Mouse (Mus musculus) heart, adult 2 months (tissue): Measurements from ENCODE around the gene Rgs2. TPM values are rescaled to one million over a fixed set of nuclear protein-coding genes. Genes with fewer than 3 reads are reported as not detected.

ENCODE experiments used
- DNase-seq, 2 experiments: peaks; one replicate each; pipeline ENCODE4 v3.0.0; 2021
- H3K27ac ChIP-seq: fragments of 200-600 bp; 2 replicates; pipeline ENCODE4 v1.8.1; 2022
- H3K27me3 ChIP-seq: fragments of 200-500 bp; 2 replicates; pipeline ENCODE4 v1.6.1; 2012; ENCODE audit warnings: mild to moderate bottlenecking, low read length, inconsistent platforms, mixed read lengths; ENCODE audit not compliant: control insufficient read depth, insufficient read depth
- H3K36me3 ChIP-seq: fragments of 200-500 bp; 2 replicates; pipeline ENCODE4 v1.6.1; 2012; ENCODE audit warnings: low read length, inconsistent platforms; ENCODE audit not compliant: control insufficient read depth, insufficient read depth
- H3K4me1 ChIP-seq: fragments of 200-500 bp; 2 replicates; pipeline ENCODE4 v1.6.1; 2011; ENCODE audit warnings: low read length; ENCODE audit not compliant: control insufficient read depth, insufficient read depth
- H3K4me3 ChIP-seq: fragments of 200-600 bp; 2 replicates; pipeline ENCODE4 v1.8.1; 2022
- H3K79me2 ChIP-seq: fragments of 200-500 bp; replicated peaks from 2 replicates; pipeline ENCODE4 v1.6.1; 2012; ENCODE audit warnings: mild to moderate bottlenecking, inconsistent platforms, low read length, moderate library complexity, mixed read lengths; ENCODE audit not compliant: control insufficient read depth, insufficient read depth
- H3K9ac ChIP-seq: fragments of 200-500 bp; 2 replicates; pipeline ENCODE4 v1.6.1; 2012; ENCODE audit warnings: low read depth, mild to moderate bottlenecking, control low read depth, inconsistent platforms, low read length, mixed read lengths
- CTCF ChIP-seq: fragments of 200-600 bp; IDR thresholded peaks from 2 replicates; pipeline ENCODE4 v1.8.1; 2022; ENCODE audit warnings: antibody characterized with exemption, mild to moderate bottlenecking, moderate library complexity
- EP300 ChIP-seq: fragments of 200-500 bp; IDR thresholded peaks from 2 replicates; pipeline ENCODE4 v1.6.1; 2011; ENCODE audit warnings: low read depth, low read length, control low read depth; ENCODE audit not compliant: insufficient read depth
- POLR2A ChIP-seq: fragments of 200-500 bp; IDR thresholded peaks from 2 replicates; pipeline ENCODE4 v1.6.1; 2011; ENCODE audit warnings: mild to moderate bottlenecking, low read depth, low read length, control low read depth; ENCODE audit not compliant: insufficient read depth
- WGBS: fragments of 180-500 bp; shearing (Covaris S2); methylation state at CpG from one replicate; pipeline ENCODE4 v1.1.7; 2018; 5-methylcytosine and 5-hydroxymethylcytosine counted together
- intact Hi-C: fragments of 180-260 bp; cut with DNase I; formaldehyde crosslinking; loops from one replicate; pipeline ENCODE4 v1.15.1; 2025
- polyA plus RNA-seq: library from polyadenylated mRNA; depleted of rRNA; stranded (reverse); fragments of >200 nt; gene quantifications from 2 replicates; pipeline ENCODE4 v1.2.3, GENCODE M21; 2012
- total RNA-seq, 2 experiments: library from RNA; stranded (reverse); gene quantifications; 2 replicates each; pipeline ENCODE4 v1.2.3; 2021

The Rgs2 gene
- total and polyA plus RNA-seq, 3 experiments = 7.7 to 59.2 (median 43.7) TPM

GRCm38 (mm10) chr1:143992528-143992927 lies 11.4 kb downstream of the Rgs2 start:
- Histone ChIP-seq H3K4me3 (no peak overlapping the region), H3K36me3 (no peaks in the 10 kb centered on the region), H3K27ac (no peak overlapping the region), H3K9ac (no peak overlapping the region), H3K4me1 (no peaks in the 10 kb centered on the region), H3K27me3 (no peaks in the 10 kb centered on the region), H3K79me2 (no peaks in the 10 kb centered on the region)
- DNase-seq = no peak
- 77% methylated on average over 2 of the region's 2 CpGs for WGBS
- TF ChIP-seq POLR2A (no peak), CTCF (no peak), EP300 (no peak)
- intact Hi-C loops = no loop called here

- intact Hi-C loops = no loop called here
- Histone ChIP-seq H3K36me3 (no peaks in the 10 kb centered on the region), H3K79me2 (no peaks in the 10 kb centered on the region), H3K27me3 (no peaks in the 10 kb centered on the region), H3K9ac (no peak overlapping the region), H3K27ac (no peak overlapping the region), H3K4me3 (no peak overlapping the region), H3K4me1 (no peaks in the 10 kb centered on the region)
- no peak for DNase-seq
- 39% methylated on average over 5 of the region's 5 CpGs for WGBS
- TF ChIP-seq POLR2A (no peak), EP300 (no peak)
Measured at GRCm38 (mm10) chr1:143990263-143990662, 13.7 kb downstream of the Rgs2 start.

- Histone ChIP-seq H3K27me3 (no peaks in the 10 kb centered on the region), H3K27ac (no peak overlapping the region), H3K4me1 (no peaks in the 10 kb centered on the region), H3K4me3 (no peak overlapping the region), H3K9ac (no peak overlapping the region), H3K36me3 (no peaks in the 10 kb centered on the region), H3K79me2 (no peaks in the 10 kb centered on the region)
- no peak for TF ChIP-seq EP300
- TF ChIP-seq CTCF = no peak
- TF ChIP-seq POLR2A = no peak
- intact Hi-C loops = no loop called here
- 35% methylated on average over 5 of the region's 5 CpGs for WGBS
- no peak for DNase-seq
Measured at GRCm38 (mm10) chr1:143989773-143990172, 14.2 kb downstream of the Rgs2 start.

GRCm38 (mm10) chr1:143988756-143989155 lies 15.2 kb downstream of the Rgs2 start:
- no peak for DNase-seq
- no peak overlapping the region for H3K9ac ChIP-seq
- H3K27ac ChIP-seq = no peak overlapping the region
- no peak overlapping the region for H3K4me3 ChIP-seq
- TF ChIP-seq CTCF (no peak), EP300 (no peak), POLR2A (no peak)
- 50% methylated on average over 6 of the region's 6 CpGs for WGBS
- no peaks in the 10 kb centered on the region for H3K27me3 ChIP-seq
- no peaks in the 10 kb centered on the region for H3K4me1 ChIP-seq
- no peaks in the 10 kb centered on the region for H3K79me2 ChIP-seq
- intact Hi-C loops = no loop called here
- H3K36me3 ChIP-seq = no peaks in the 10 kb centered on the region

GRCm38 (mm10) chr1:143984988-143985625 lies 18.9 kb downstream of the Rgs2 start:
- intact Hi-C loops = no loop called here
- Histone ChIP-seq H3K4me3 (no peak overlapping the region), H3K27me3 (no peaks in the 10 kb centered on the region), H3K36me3 (no peaks in the 10 kb centered on the region), H3K9ac (no peak overlapping the region), H3K79me2 (no peaks in the 10 kb centered on the region), H3K4me1 (peaks cover 1% of the 10 kb centered on the region), H3K27ac (no peak overlapping the region)
- 79% methylated on average over 6 of the region's 6 CpGs for WGBS
- no peak for DNase-seq
- no peak for TF ChIP-seq CTCF

- Histone ChIP-seq H3K4me1 (peaks cover 1% of the 10 kb centered on the region), H3K9ac (no peak overlapping the region), H3K27ac (no peak overlapping the region), H3K27me3 (no peaks in the 10 kb centered on the region), H3K4me3 (no peak overlapping the region), H3K79me2 (no peaks in the 10 kb centered on the region), H3K36me3 (no peaks in the 10 kb centered on the region)
- intact Hi-C loops = no loop called here
- no peak for TF ChIP-seq EP300
- no peak for TF ChIP-seq CTCF
- TF ChIP-seq POLR2A = no peak
- WGBS = 67% methylated on average over 3 of the region's 3 CpGs
- DNase-seq = no peak
Measured at GRCm38 (mm10) chr1:143982765-143983312, 21.1 kb downstream of the Rgs2 start.
